Mouse (Mus musculus): ENCODE measurements around the gene Ar. TPM values are rescaled to one million over a fixed set of nuclear protein-coding genes. Genes with fewer than 3 reads are reported as not detected.

Ar gene
- polyA plus RNA-seq, 1 experiment from 2014 or later: 0.29 TPM

- Histone ChIP-seq H3K4me3 (ENCODE audit: low read depth, low read length) (no peak overlapping the region), H3K36me3 (ENCODE audit: control insufficient read depth, insufficient read depth, low read length) (no peaks in the 10 kb centered on the region), H3K27me3 (ENCODE audit: control insufficient read depth, insufficient read depth, low read length) (no peaks in the 10 kb centered on the region), H3K9ac (ENCODE audit: low read length) (no peak overlapping the region), H3K9me3 (ENCODE audit: control insufficient read depth, low read length) (no peaks in the 10 kb centered on the region), H3K27ac (replicated peaks) (no peak overlapping the region), H3K4me2 (replicated peaks; ENCODE audit: low read depth) (no peak overlapping the region), H3K4me1 (replicated peaks; ENCODE audit: control insufficient read depth, insufficient read depth) (no peaks in the 10 kb centered on the region)
- ATAC-seq (ENCODE audit: low FRiP score, low TSS enrichment) (no peak), DNase-seq (ENCODE audit: low spot score) (no peak)
- TF ChIP-seq EP300 (optimal IDR thresholded peaks at IDR 0.05) (no peak), CTCF (IDR thresholded peaks at IDR 0.05; ENCODE audit: low read depth) (no peak)
These were observed 168.9 kb downstream of the Ar start for GRCm38 (mm10) chrX:98317483-98317882.

DNA sequence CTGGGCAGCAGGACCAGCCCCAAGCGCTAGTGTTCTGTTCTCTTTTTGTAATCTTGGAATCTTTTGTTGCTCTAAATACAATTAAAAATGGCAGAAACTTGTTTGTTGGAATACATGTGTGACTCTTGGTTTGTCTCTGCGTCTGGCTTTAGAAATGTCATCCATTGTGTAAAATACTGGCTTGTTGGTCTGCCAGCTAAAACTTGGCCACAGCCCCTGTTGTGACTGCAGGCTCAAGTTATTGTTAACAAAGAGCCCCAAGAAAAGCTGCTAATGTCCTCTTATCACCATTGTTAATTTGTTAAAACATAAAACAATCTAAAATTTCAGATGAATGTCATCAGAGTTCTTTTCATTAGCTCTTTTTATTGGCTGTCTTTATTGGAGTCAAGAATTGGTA is 174.5 kb downstream of the Ar start:
- Histone ChIP-seq H3K4me2 (replicated peaks; ENCODE audit: low read depth) (no peak overlapping the region), H3K4me1 (replicated peaks; ENCODE audit: control insufficient read depth, insufficient read depth) (no peaks in the 10 kb centered on the region), H3K36me3 (ENCODE audit: control insufficient read depth, insufficient read depth, low read length) (no peaks in the 10 kb centered on the region), H3K9ac (ENCODE audit: low read length) (no peak overlapping the region), H3K4me3 (ENCODE audit: low read depth, low read length) (no peak overlapping the region), H3K9me3 (ENCODE audit: control insufficient read depth, low read length) (no peaks in the 10 kb centered on the region), H3K27me3 (ENCODE audit: control insufficient read depth, insufficient read depth, low read length) (no peaks in the 10 kb centered on the region), H3K27ac (replicated peaks) (no peak overlapping the region)
- ATAC-seq (ENCODE audit: low FRiP score, low TSS enrichment) (no peak), DNase-seq (ENCODE audit: low spot score) (no peak)
- 74% methylated on average over 2 of the region's 2 CpGs for WGBS
- TF ChIP-seq CTCF (IDR thresholded peaks at IDR 0.05; ENCODE audit: low read depth) (no peak), EP300 (optimal IDR thresholded peaks at IDR 0.05) (no peak)

- Histone ChIP-seq H3K27me3 (ENCODE audit: control insufficient read depth, insufficient read depth, low read length) (no peaks in the 10 kb centered on the region; the same call in 1 of the 2 replicates), H3K36me3 (ENCODE audit: control insufficient read depth, insufficient read depth, low read length) (no peaks in the 10 kb centered on the region), H3K4me1 (replicated peaks; ENCODE audit: control insufficient read depth, insufficient read depth) (no peaks in the 10 kb centered on the region), H3K4me2 (replicated peaks; ENCODE audit: low read depth) (no peak overlapping the region), H3K27ac (replicated peaks) (peak overlapping the region; percentile 35; the same call in 1 of the 2 replicates), H3K9me3 (ENCODE audit: control insufficient read depth, low read length) (no peaks in the 10 kb centered on the region), H3K9ac (ENCODE audit: low read length) (no peak overlapping the region), H3K4me3 (ENCODE audit: low read depth, low read length) (no peak overlapping the region)
- no peak for TF ChIP-seq CTCF (IDR thresholded peaks at IDR 0.05; ENCODE audit: low read depth)
- no peak for TF ChIP-seq EP300 (optimal IDR thresholded peaks at IDR 0.05)
- DNase-seq (ENCODE audit: low spot score) (no peak), ATAC-seq (ENCODE audit: low FRiP score, low TSS enrichment) (no peak)
- 77% methylated on average over 1 of the region's 1 CpGs for WGBS
These were observed 198.9 kb downstream of the Ar start for GRCm38 (mm10) chrX:98347481-98347880.

GRCm38 (mm10) chrX:98348036-98348435 is 199.5 kb downstream of the Ar start:
- TF ChIP-seq EP300 (optimal IDR thresholded peaks at IDR 0.05): no peak
- no peak for TF ChIP-seq CTCF (IDR thresholded peaks at IDR 0.05; ENCODE audit: low read depth)
- no peak overlapping the region for H3K4me2 ChIP-seq (replicated peaks; ENCODE audit: low read depth)
- H3K4me3 ChIP-seq (ENCODE audit: low read depth, low read length): no peak overlapping the region
- no peak overlapping the region for H3K9ac ChIP-seq (ENCODE audit: low read length)
- H3K4me1 ChIP-seq (replicated peaks; ENCODE audit: control insufficient read depth, insufficient read depth): no peaks in the 10 kb centered on the region
- H3K27me3 ChIP-seq (ENCODE audit: control insufficient read depth, insufficient read depth, low read length): no peaks in the 10 kb centered on the region; the same call in 1 of the 2 replicates
- H3K27ac ChIP-seq (replicated peaks): peak overlapping the region; percentile 35; the same call in 1 of the 2 replicates
- WGBS: 37% methylated on average over 4 of the region's 4 CpGs
- no peaks in the 10 kb centered on the region for H3K9me3 ChIP-seq (ENCODE audit: control insufficient read depth, low read length)
- ATAC-seq (ENCODE audit: low FRiP score, low TSS enrichment): no peak
- no peaks in the 10 kb centered on the region for H3K36me3 ChIP-seq (ENCODE audit: control insufficient read depth, insufficient read depth, low read length)
- no peak for DNase-seq (ENCODE audit: low spot score)

Data from stomach, postnatal 0 days (tissue).